Mouse (Mus musculus): Measurements from ENCODE around the gene Sh3tc1. TPM values are rescaled to one million over a fixed set of nuclear protein-coding genes. Genes with fewer than 3 reads are reported as not detected.

The Sh3tc1 gene
- total and polyA plus RNA-seq, 2 experiments from 2014 or later = 9.4 to 11.4 TPM

- Histone ChIP-seq H3K4me2 (ENCODE audit: low read depth, low read length) (no peak overlapping the region), H3K9ac (replicated peaks; ENCODE audit: low read depth, low read length) (no peak overlapping the region), H3K4me1 (ENCODE audit: control insufficient read depth, insufficient read depth) (0 out of 2 replicates have a peak, but pooled peaks cover 3% of the 10 kb centered on the region), H3K27ac (ENCODE audit: low read depth) (no peak overlapping the region), H3K27me3 (ENCODE audit: control insufficient read depth, insufficient read depth, low read length) (no peaks in the 10 kb centered on the region), H3K9me3 (replicated peaks; ENCODE audit: control insufficient read depth, low read length) (no peaks in the 10 kb centered on the region), H3K36me3 (replicated peaks; ENCODE audit: control insufficient read depth, insufficient read depth, low read length) (no peaks in the 10 kb centered on the region), H3K4me3 (ENCODE audit: low read depth, low read length) (no peak overlapping the region)
- no peak for DNase-seq (ENCODE audit: low spot score)
- TF ChIP-seq EP300 (IDR thresholded peaks at IDR 0.05; ENCODE audit: low read depth) = no peak
- TF ChIP-seq CTCF (IDR thresholded peaks at IDR 0.05; ENCODE audit: low read depth) = no peak
- ATAC-seq (ENCODE audit: insufficient read depth, low read depth) = no peak
- WGBS = 71% methylated on average over 3 of the region's 3 CpGs
Observed at GRCm38 (mm10) chr5:35781116-35781515, 41.3 kb upstream of the Sh3tc1 start.

DNA sequence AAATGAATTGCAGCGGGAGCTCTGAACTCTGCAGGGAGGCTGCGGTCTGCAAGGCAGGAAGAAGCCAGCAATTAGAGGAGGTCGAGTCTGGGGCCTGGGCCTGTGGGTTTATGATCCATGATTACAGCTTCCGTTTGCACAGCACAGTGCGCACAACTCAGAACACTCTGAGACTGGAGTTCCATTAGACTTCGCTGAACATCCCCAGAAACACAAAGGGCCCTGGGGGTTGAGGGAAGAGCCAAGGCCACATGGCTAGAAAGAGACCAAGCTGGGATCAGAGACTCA lies 34.3 kb upstream of the Sh3tc1 start:
- Histone ChIP-seq H3K4me2 (ENCODE audit: low read depth, low read length) (no peak overlapping the region), H3K9ac (replicated peaks; ENCODE audit: low read depth, low read length) (no peak overlapping the region), H3K27ac (ENCODE audit: low read depth) (no peak overlapping the region), H3K36me3 (replicated peaks; ENCODE audit: control insufficient read depth, insufficient read depth, low read length) (no peaks in the 10 kb centered on the region), H3K9me3 (replicated peaks; ENCODE audit: control insufficient read depth, low read length) (no peaks in the 10 kb centered on the region), H3K4me3 (ENCODE audit: low read depth, low read length) (no peak overlapping the region), H3K4me1 (ENCODE audit: control insufficient read depth, insufficient read depth) (peaks cover 35% of the 10 kb centered on the region), H3K27me3 (ENCODE audit: control insufficient read depth, insufficient read depth, low read length) (no peaks in the 10 kb centered on the region)
- DNase-seq (ENCODE audit: low spot score) (no peak), ATAC-seq (ENCODE audit: insufficient read depth, low read depth) (no peak)
- WGBS = 70% methylated on average over 6 of the region's 6 CpGs
- TF ChIP-seq EP300 (IDR thresholded peaks at IDR 0.05; ENCODE audit: low read depth) = no peak
- TF ChIP-seq CTCF (IDR thresholded peaks at IDR 0.05; ENCODE audit: low read depth) = no peak

DNA sequence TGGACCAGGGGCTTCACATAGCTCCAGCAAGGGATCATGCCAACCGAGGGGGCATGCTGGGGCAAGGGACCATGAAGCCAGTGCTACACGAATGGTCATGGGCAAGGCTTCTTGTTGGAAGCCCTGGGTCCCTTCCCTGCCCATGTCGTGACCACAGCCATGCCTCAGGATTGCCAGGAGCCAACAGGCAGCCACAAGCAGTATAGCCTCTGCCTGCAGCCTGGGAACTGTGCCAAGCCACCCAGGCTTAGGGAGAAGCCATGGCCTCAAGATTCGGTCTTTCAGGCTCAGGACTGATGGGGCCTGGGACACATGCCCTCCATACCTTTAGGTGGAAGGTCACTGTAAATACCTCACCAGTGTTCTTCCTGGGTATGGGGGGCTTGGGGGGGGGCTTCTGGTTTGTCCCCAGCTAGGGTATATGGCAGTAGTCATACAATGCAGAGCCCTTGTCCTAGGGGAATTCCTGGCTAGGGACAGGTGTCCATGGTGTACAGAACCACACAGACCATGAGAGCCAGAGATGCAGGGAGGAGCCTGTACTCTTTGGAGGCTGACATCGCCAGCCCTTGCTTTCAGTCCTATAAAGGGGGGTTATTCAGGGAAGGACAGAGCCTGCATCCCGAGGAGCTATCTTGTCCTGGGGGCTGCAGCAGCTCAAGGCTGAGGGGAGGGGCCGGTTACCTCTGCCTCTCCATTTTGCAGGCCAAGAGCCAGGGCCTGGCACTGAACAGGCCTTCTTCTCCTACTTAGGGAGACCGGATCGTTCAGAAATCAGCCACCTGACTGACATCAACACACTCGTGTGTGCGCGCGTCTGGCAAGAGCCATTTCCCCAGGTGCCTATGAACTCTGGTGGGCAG lies 33.7 kb upstream of the Sh3tc1 start:
- Histone ChIP-seq H3K4me1 (ENCODE audit: control insufficient read depth, insufficient read depth) (peaks cover 40% of the 10 kb centered on the region), H3K27me3 (ENCODE audit: control insufficient read depth, insufficient read depth, low read length) (no peaks in the 10 kb centered on the region), H3K36me3 (replicated peaks; ENCODE audit: control insufficient read depth, insufficient read depth, low read length) (no peaks in the 10 kb centered on the region), H3K4me2 (ENCODE audit: low read depth, low read length) (no peak overlapping the region), H3K9me3 (replicated peaks; ENCODE audit: control insufficient read depth, low read length) (no peaks in the 10 kb centered on the region), H3K27ac (ENCODE audit: low read depth) (peak overlapping the region; percentile 32; the same call in 1 of the 2 replicates), H3K4me3 (ENCODE audit: low read depth, low read length) (no peak overlapping the region), H3K9ac (replicated peaks; ENCODE audit: low read depth, low read length) (no peak overlapping the region)
- TF ChIP-seq EP300 (IDR thresholded peaks at IDR 0.05; ENCODE audit: low read depth) (no peak), CTCF (IDR thresholded peaks at IDR 0.05; ENCODE audit: low read depth) (no peak)
- WGBS = 63% methylated on average over 13 of the region's 13 CpGs
- DNase-seq (ENCODE audit: low spot score) = no peak
- no peak; the same call in 1 of the 2 replicates for ATAC-seq (ENCODE audit: insufficient read depth, low read depth)

GRCm38 (mm10) chr5:35770891-35771663 lies 31.3 kb upstream of the Sh3tc1 start:
- Histone ChIP-seq H3K9me3 (replicated peaks; ENCODE audit: control insufficient read depth, low read length) (no peaks in the 10 kb centered on the region), H3K4me3 (ENCODE audit: low read depth, low read length) (no peak overlapping the region), H3K27me3 (ENCODE audit: control insufficient read depth, insufficient read depth, low read length) (no peaks in the 10 kb centered on the region), H3K4me1 (ENCODE audit: control insufficient read depth, insufficient read depth) (peaks cover 61% of the 10 kb centered on the region), H3K4me2 (ENCODE audit: low read depth, low read length) (peak overlapping the region; percentile 33; the same call in 1 of the 2 replicates), H3K9ac (replicated peaks; ENCODE audit: low read depth, low read length) (no peak overlapping the region), H3K36me3 (replicated peaks; ENCODE audit: control insufficient read depth, insufficient read depth, low read length) (no peaks in the 10 kb centered on the region), H3K27ac (ENCODE audit: low read depth) (peak overlapping the region; percentile 73)
- TF ChIP-seq EP300 (IDR thresholded peaks at IDR 0.05; ENCODE audit: low read depth) = no peak
- no peak for TF ChIP-seq CTCF (IDR thresholded peaks at IDR 0.05; ENCODE audit: low read depth)
- ATAC-seq (ENCODE audit: insufficient read depth, low read depth) (peak; percentile 64), DNase-seq (ENCODE audit: low spot score) (peak; percentile 77)
- 18% methylated on average over 14 of the region's 14 CpGs for WGBS

DNA sequence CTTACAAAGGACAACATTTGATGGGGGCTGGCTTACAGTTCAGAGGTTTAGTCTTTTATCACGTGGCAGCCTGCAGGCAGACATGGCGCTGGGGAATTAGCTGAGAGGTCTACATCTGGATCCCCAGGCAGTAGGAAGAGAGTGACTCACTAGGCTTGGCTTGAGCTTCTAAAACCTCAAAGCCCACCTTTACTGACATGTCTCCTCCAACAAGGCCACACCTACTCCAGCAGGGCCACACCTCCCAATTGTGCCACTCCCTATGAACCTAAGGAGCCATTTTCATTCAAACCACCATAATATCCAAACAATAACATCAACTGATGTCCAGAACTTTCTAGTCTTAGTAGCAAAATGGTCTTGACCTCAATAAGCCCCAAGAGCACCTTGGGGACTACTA lies 30.5 kb upstream of the Sh3tc1 start:
- H3K4me1 ChIP-seq (ENCODE audit: control insufficient read depth, insufficient read depth) = peaks cover 61% of the 10 kb centered on the region
- TF ChIP-seq CTCF (IDR thresholded peaks at IDR 0.05; ENCODE audit: low read depth) = no peak
- peak overlapping the region; percentile 73; the same call in 1 of the 2 replicates for H3K27ac ChIP-seq (ENCODE audit: low read depth)
- H3K4me2 ChIP-seq (ENCODE audit: low read depth, low read length) = no peak overlapping the region
- WGBS = 80% methylated on average over 2 of the region's 2 CpGs
- no peak overlapping the region for H3K9ac ChIP-seq (replicated peaks; ENCODE audit: low read depth, low read length)
- no peaks in the 10 kb centered on the region for H3K9me3 ChIP-seq (replicated peaks; ENCODE audit: control insufficient read depth, low read length)
- H3K27me3 ChIP-seq (ENCODE audit: control insufficient read depth, insufficient read depth, low read length) = no peaks in the 10 kb centered on the region
- DNase-seq (ENCODE audit: low spot score) (no peak), ATAC-seq (ENCODE audit: insufficient read depth, low read depth) (no peak)
- no peaks in the 10 kb centered on the region for H3K36me3 ChIP-seq (replicated peaks; ENCODE audit: control insufficient read depth, insufficient read depth, low read length)
- H3K4me3 ChIP-seq (ENCODE audit: low read depth, low read length) = no peak overlapping the region

All from heart, postnatal 0 days (tissue).